ENCODE assay signal across 13 mouse cellular contexts in genomic region chr11:95503581-95504180, GRCm38 (mm10). TPM values are rescaled to one million over a fixed set of nuclear protein-coding genes. Genes with fewer than 3 reads are reported as not detected.
DNase-seq lines count a peak whose midpoint lies in the region; ATAC-seq lines count a peak whose summit lies in the region.
"Had no signal": no experiment of that assay in that cellular context is flagged by ENCODE, and none has a peak within 500 bp of the region (broad histone marks: within the 10 kb centered on the region; RNA-seq: fewer than 3 reads in every experiment).

No protein-coding gene starts in this region.

- H3K27me3 ChIP-seq in heart, embryonic 13.5 days (replicated peaks): peaks cover 19% of the 10 kb centered on the region; the same call in 1 of the 2 replicates
- H3K27me3 ChIP-seq: limb, embryonic 15.5 days had no signal

- H3K4me1 ChIP-seq in heart, embryonic 13.5 days: peaks cover 11% of the 10 kb centered on the region

- no peaks in the 10 kb centered on the region for H3K9me3 ChIP-seq in heart, embryonic 13.5 days
- H3K9me3 ChIP-seq: limb, embryonic 15.5 days; midbrain, embryonic 12.5 days had no signal

- 40% methylated on average over 10 of the region's 10 CpGs for WGBS in heart, embryonic 13.5 days

- H3K4me3 ChIP-seq in heart, embryonic 13.5 days: no peak overlapping the region
- H3K4me3 ChIP-seq: limb, embryonic 15.5 days; midbrain, embryonic 12.5 days had no signal

- no peak for ATAC-seq in heart, embryonic 13.5 days (ENCODE audit: extremely low read depth, insufficient number of reproducible peaks, low FRiP score, low TSS enrichment)
- ATAC-seq in megakaryocyte, adult 5-6 weeks (ENCODE audit: poor library complexity, severe bottlenecking): peak; percentile 78
- no peak for ATAC-seq in activated CD4-positive, CD25-positive, alpha-beta regulatory T cell, adult 4 months
- ATAC-seq: forebrain, embryonic 14.5 days had no signal

- H3K36me3 ChIP-seq in heart, embryonic 13.5 days: peaks cover 4% of the 10 kb centered on the region
- H3K36me3 ChIP-seq: limb, embryonic 15.5 days; midbrain, embryonic 12.5 days had no signal

- H3K9ac ChIP-seq in heart, embryonic 13.5 days: no peak overlapping the region
- H3K9ac ChIP-seq: limb, embryonic 15.5 days; midbrain, embryonic 12.5 days had no signal

- peak; percentile 45 for DNase-seq in kidney, postnatal 10 days
- DNase-seq in kidney, adult 11 months: no peak
- DNase-seq in R1 (ENCODE audit: low read depth, low spot score): peak; percentile 56
- DNase-seq in urinary bladder, postnatal 14 days (ENCODE audit: low spot score): no peak
- DNase-seq in layer of hippocampus, adult 11-12 months (ENCODE audit: low spot score): no peak
- DNase-seq: adrenal gland, postnatal 36 days; embryo, embryonic 11 days had no signal

- H3K27ac ChIP-seq in heart, embryonic 13.5 days (replicated peaks): no peak overlapping the region; the same call in 1 of the 2 replicates
- H3K27ac ChIP-seq: limb, embryonic 15.5 days; midbrain, embryonic 12.5 days had no signal

- H3K4me2 ChIP-seq in heart, embryonic 13.5 days: peak overlapping the region; percentile 22
- H3K4me2 ChIP-seq: limb, embryonic 15.5 days; midbrain, embryonic 12.5 days had no signal

RNA-seq across cellular contexts. Expression of gene Nxph3, which starts 10.7 kb away (rescaled TPM):
- 0.20 and 0.21 TPM in 2 replicates for polyA plus RNA-seq in heart, embryonic 13.5 days (2015; fragmentation: Nextera tagmentation; extraction: Ambion mirVana)
- not detected in 2 replicates for total RNA-seq in megakaryocyte, adult 5-6 weeks (2015)
- total RNA-seq in megakaryocyte, adult 5-6 weeks (2017): not detected in 2 replicates
- polyA plus RNA-seq in activated CD4-positive, CD25-positive, alpha-beta regulatory T cell, adult 4 months (2017; shearing (Covaris generic)): not detected

Comparison
In these comparisons a context has a peak if more than half of its experiments do, and no peak if none do; other contexts are left out.
1. DNase-seq: peak in kidney, postnatal 10 days (single experiment) and R1 (single experiment); none in kidney, adult 11 months (single experiment), urinary bladder, postnatal 14 days (single experiment) and layer of hippocampus, adult 11-12 months (single experiment).